Mouse (Mus musculus) thymus, adult 2 months (tissue): Measurements from ENCODE around the gene Elob.

Experiments
- CTCF ChIP-seq: fragments of 200-500 bp; IDR thresholded peaks from 2 replicates; pipeline ENCODE4 v1.5.1; 2012; ENCODE audit warnings: mild to moderate bottlenecking, control low read depth, low read length, moderate library complexity, borderline replicate concordance; ENCODE audit not compliant: control insufficient read depth, poor library complexity, insufficient read depth; ENCODE audit errors: extremely low read depth
- POLR2A ChIP-seq: fragments of 200-500 bp; IDR thresholded peaks from 2 replicates; pipeline ENCODE4 v1.6.1; 2012; ENCODE audit warnings: mild to moderate bottlenecking, low read length, control low read depth, moderate library complexity; ENCODE audit not compliant: control insufficient read depth, poor library complexity, insufficient read depth; ENCODE audit errors: extremely low read depth

DNA sequence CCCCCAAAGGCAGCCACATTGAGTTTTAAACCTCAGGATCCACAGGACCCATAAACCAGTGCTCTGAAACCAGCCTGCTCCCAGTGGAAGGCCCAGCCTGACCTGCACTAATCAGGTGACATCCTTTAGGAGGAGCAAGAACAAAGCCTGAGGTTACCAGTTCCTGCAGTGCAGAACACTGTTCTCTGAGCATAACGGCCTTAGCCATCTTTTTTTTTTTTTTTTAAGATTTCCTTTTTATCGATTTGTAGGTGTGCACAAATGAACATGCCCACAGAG, 37.9 kb downstream of the Elob start:
- no peak for TF ChIP-seq POLR2A
- TF ChIP-seq CTCF = no peak
